Mouse (Mus musculus) midbrain, embryonic 14.5 days (tissue): Measurements from ENCODE around the gene Ubr7. TPM values are rescaled to one million over a fixed set of nuclear protein-coding genes. Genes with fewer than 3 reads are reported as not detected.

Experiments
- ATAC-seq: fragments of 200-750 bp; cut with Nextera tagmentation; 2 replicates; pipeline ENCODE4 v1.8.0; 2017; ENCODE audit warnings: moderate number of reproducible peaks, moderate library complexity; ENCODE audit not compliant: low FRiP score, low TSS enrichment
- DNase-seq: peaks from one replicate; pipeline ENCODE4 v3.0.0-alpha.2; 2015
- H3K27ac ChIP-seq: fragments of 300-500 bp; sonication (generic); replicated peaks from 2 replicates; pipeline ENCODE4 v1.5.1; 2014; ENCODE audit warnings: mild to moderate bottlenecking, low read depth, low read length, moderate library complexity
- H3K27me3 ChIP-seq: fragments of 300-500 bp; sonication (generic); 2 replicates; pipeline ENCODE4 v1.6.1; 2014; ENCODE audit warnings: low read length, control low read depth, mixed read lengths; ENCODE audit not compliant: control insufficient read depth, insufficient read depth
- H3K36me3 ChIP-seq: fragments of 300-500 bp; sonication (generic); 2 replicates; pipeline ENCODE4 v1.6.1; 2014; ENCODE audit warnings: low read length, control low read depth; ENCODE audit not compliant: control insufficient read depth, insufficient read depth
- H3K4me1 ChIP-seq: fragments of 300-500 bp; sonication (generic); 2 replicates; pipeline ENCODE4 v1.6.1; 2014; ENCODE audit warnings: mild to moderate bottlenecking, antibody characterized with exemption, low read length, control low read depth; ENCODE audit not compliant: control insufficient read depth, insufficient read depth
- H3K4me2 ChIP-seq: fragments of 300-500 bp; sonication (generic); 2 replicates; pipeline ENCODE4 v1.6.1; 2014; ENCODE audit warnings: mild to moderate bottlenecking, low read length, moderate library complexity
- H3K4me3 ChIP-seq: fragments of 300-500 bp; sonication (generic); replicated peaks from 2 replicates; pipeline ENCODE4 v1.5.1; 2014; ENCODE audit warnings: low read depth, low read length
- H3K9ac ChIP-seq: fragments of 300-500 bp; sonication (generic); replicated peaks from 2 replicates; pipeline ENCODE4 v1.6.1; 2014; ENCODE audit warnings: mild to moderate bottlenecking, low read length, moderate library complexity
- H3K9me3 ChIP-seq: fragments of 300-500 bp; sonication (generic); 2 replicates; pipeline ENCODE4 v1.6.1; 2016; ENCODE audit warnings: low read length, control low read depth, mixed read lengths; ENCODE audit not compliant: control insufficient read depth
- WGBS: fragments of 180-500 bp; shearing (Covaris S2); extraction: QIAGEN DNeasy Blood & Tissue Kit; methylation state at CpG from one replicate; pipeline ENCODE4 v1.1.7; 2014; 5-methylcytosine and 5-hydroxymethylcytosine counted together
- polyA plus RNA-seq: library from polyadenylated mRNA; unstranded; fragments of >200 nt; fragmentation: Nextera tagmentation; extraction: Ambion mirVana; gene quantifications from 2 replicates; pipeline ENCODE4 v1.2.1, GENCODE M21; 2014

Gene Ubr7
- polyA plus RNA-seq, 1 experiment from 2014 or later, result 47.1 TPM

GRCm38 (mm10) chr12:102827119-102827518, 69.4 kb downstream of the Ubr7 start:
- WGBS, result 93% methylated on average over 1 of the region's 1 CpGs
- no peaks in the 10 kb centered on the region for H3K36me3 ChIP-seq
- H3K27ac ChIP-seq, result no peak overlapping the region
- no peak overlapping the region for H3K9ac ChIP-seq
- H3K4me2 ChIP-seq, result no peak overlapping the region
- H3K27me3 ChIP-seq, result no peaks in the 10 kb centered on the region
- H3K4me1 ChIP-seq, result no peaks in the 10 kb centered on the region
- no peak overlapping the region for H3K4me3 ChIP-seq
- H3K9me3 ChIP-seq, result no peaks in the 10 kb centered on the region
- ATAC-seq (no peak), DNase-seq (no peak)

Other genes with a start within 250 kb of the Ubr7 start
- 92.7 and 116 TPM in 2 replicates for gene Chga, start 203.0 kb upstream of the Ubr7 start, polyA plus RNA-seq
- gene Itpk1, start 53.0 kb upstream of the Ubr7 start, polyA plus RNA-seq, result 24.0 and 30.1 TPM in 2 replicates
- 60.0 and 63.6 TPM in 2 replicates for gene Moap1, start 14.3 kb upstream of the Ubr7 start, polyA plus RNA-seq
- gene Tmem251, start 14.2 kb upstream of the Ubr7 start, polyA plus RNA-seq, result 13.0 and 13.2 TPM in 2 replicates
- gene Gm28051, start 202 bp upstream of the Ubr7 start, polyA plus RNA-seq, result not detected in 2 replicates
- gene Gon7, start 164 bp upstream of the Ubr7 start, polyA plus RNA-seq, result 44.9 and 51.8 TPM in 2 replicates
- gene Gm20604, start 705 bp downstream of the Ubr7 start, polyA plus RNA-seq, result 46.7 and 47.3 TPM in 2 replicates
- gene Btbd7, start 120.5 kb downstream of the Ubr7 start, polyA plus RNA-seq, result 19.1 and 20.5 TPM in 2 replicates
- not detected in 2 replicates for gene Cox8c, start 141.3 kb downstream of the Ubr7 start, polyA plus RNA-seq
- 13.6 and 15.4 TPM in 2 replicates for gene Unc79, start 190.9 kb downstream of the Ubr7 start, polyA plus RNA-seq